Mouse (Mus musculus) kidney, postnatal 0 days (tissue): ENCODE measurements around the gene Sfi1. TPM values are rescaled to one million over a fixed set of nuclear protein-coding genes. Genes with fewer than 3 reads are reported as not detected.

Experiments
- ATAC-seq: fragments of 200-750 bp; cut with Nextera tagmentation; replicated peaks from 2 replicates; pipeline ENCODE4 v1.8.0; 2017; ENCODE audit warnings: low read depth, moderate number of reproducible peaks, moderate TSS enrichment, moderate library complexity; ENCODE audit not compliant: low FRiP score
- DNase-seq: peaks from one replicate; pipeline ENCODE4 v3.0.0-alpha.2; 2016; ENCODE audit warnings: low spot score
- H3K27ac ChIP-seq: fragments of 300-500 bp; sonication (generic); 2 replicates; pipeline ENCODE4 v1.5.1; 2014; ENCODE audit warnings: mild to moderate bottlenecking
- H3K27me3 ChIP-seq: fragments of 300-500 bp; sonication (generic); 2 replicates; pipeline ENCODE4 v1.6.1; 2014; ENCODE audit warnings: low read length, mixed read lengths; ENCODE audit not compliant: insufficient read depth
- H3K36me3 ChIP-seq: fragments of 300-500 bp; sonication (generic); 2 replicates; pipeline ENCODE4 v1.6.1; 2014; ENCODE audit warnings: low read length, mixed read lengths; ENCODE audit not compliant: insufficient read depth
- H3K4me1 ChIP-seq: fragments of 300-500 bp; sonication (generic); replicated peaks from 2 replicates; pipeline ENCODE4 v1.6.1; 2014; ENCODE audit warnings: antibody characterized with exemption, low read length, mixed read lengths; ENCODE audit not compliant: insufficient read depth
- H3K4me2 ChIP-seq: fragments of 300-500 bp; sonication (generic); 2 replicates; pipeline ENCODE4 v1.6.1; 2014; ENCODE audit warnings: mild to moderate bottlenecking, low read length, moderate library complexity, mixed read lengths
- H3K4me3 ChIP-seq: fragments of 300-500 bp; sonication (generic); replicated peaks from 2 replicates; pipeline ENCODE4 v1.5.1; 2014; ENCODE audit warnings: low read depth, low read length
- H3K9ac ChIP-seq: fragments of 300-500 bp; sonication (generic); 2 replicates; pipeline ENCODE4 v1.6.1; 2014; ENCODE audit warnings: low read depth, low read length
- H3K9me3 ChIP-seq: fragments of 300-500 bp; sonication (generic); replicated peaks from 2 replicates; pipeline ENCODE4 v1.6.1; 2016; ENCODE audit warnings: low read length, inconsistent platforms, mixed read lengths
- CTCF ChIP-seq: IDR thresholded peaks from 2 replicates; pipeline ENCODE4 v1.5.1; 2016; ENCODE audit warnings: antibody characterized with exemption, low read depth, mild to moderate bottlenecking, moderate library complexity
- WGBS: fragments of 180-500 bp; shearing (Covaris S2); extraction: QIAGEN DNeasy Blood & Tissue Kit; methylation state at CpG from one replicate; pipeline ENCODE4 v1.1.7; 2014; 5-methylcytosine and 5-hydroxymethylcytosine counted together
- polyA plus RNA-seq: library from polyadenylated mRNA; unstranded; fragments of >200 nt; fragmentation: Nextera tagmentation; extraction: Ambion mirVana; gene quantifications from 2 replicates; pipeline ENCODE4 v1.2.1, GENCODE M21; 2015

The Sfi1 gene
- polyA plus RNA-seq, result 7.4 and 8.4 TPM in 2 replicates

DNA sequence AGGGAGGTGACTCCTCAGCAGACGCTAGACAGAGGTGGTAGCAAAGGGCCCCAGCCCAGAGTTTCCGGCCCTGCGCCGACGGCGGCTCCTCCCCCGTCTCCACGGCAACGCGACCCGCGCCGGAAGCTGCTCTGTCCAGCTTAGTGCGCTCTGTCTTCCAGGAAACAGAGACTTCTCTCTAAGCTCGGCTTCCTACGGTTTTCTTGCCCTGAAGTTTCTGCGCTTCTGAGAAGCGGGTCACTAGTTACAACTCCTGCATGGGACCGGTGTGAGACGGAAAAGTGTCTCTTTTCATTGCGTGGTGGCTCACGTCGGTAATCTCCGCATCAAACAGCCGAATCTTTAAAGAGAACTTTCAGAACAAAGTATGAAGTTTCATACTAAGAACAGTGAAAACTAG is at the start of gene Sfi1:
Gene Sfi1, minus strand, starts transcription at position 101 of the 400 bp plus-strand sequence.
- Histone ChIP-seq H3K4me2 (no peak within 1 kb of the TSS), H3K4me3 (no peak within 1 kb of the TSS), H3K27me3 (no peaks in the 10 kb centered on the region), H3K36me3 (no peaks in the 10 kb centered on the region), H3K9me3 (no peaks in the 10 kb centered on the region), H3K4me1 (no peaks in the 10 kb centered on the region), H3K9ac (no peak within 1 kb of the TSS), H3K27ac (no peak within 1 kb of the TSS)
- no peak for TF ChIP-seq CTCF
- no peak for DNase-seq
- 88% methylated on average over 25 of the region's 25 CpGs for WGBS
- ATAC-seq, result no peak

GRCm38 (mm10) chr11:3242395-3242794 is 49.1 kb upstream of the Sfi1 start:
- no peak for ATAC-seq
- no peak overlapping the region for H3K27ac ChIP-seq
- H3K9ac ChIP-seq, result no peak overlapping the region
- H3K27me3 ChIP-seq, result no peaks in the 10 kb centered on the region
- H3K4me3 ChIP-seq, result no peak overlapping the region
- TF ChIP-seq CTCF, result no peak
- no peak overlapping the region for H3K4me2 ChIP-seq
- no peaks in the 10 kb centered on the region for H3K9me3 ChIP-seq
- DNase-seq, result no peak
- no peaks in the 10 kb centered on the region for H3K4me1 ChIP-seq
- 95% methylated on average over 7 of the region's 7 CpGs for WGBS
- peaks cover 55% of the 10 kb centered on the region for H3K36me3 ChIP-seq

GRCm38 (mm10) chr11:3235277-3235676 is 42.0 kb upstream of the Sfi1 start:
- H3K36me3 ChIP-seq, result peaks cover 52% of the 10 kb centered on the region
- ATAC-seq, result no peak
- TF ChIP-seq CTCF, result no peak

GRCm38 (mm10) chr11:3233704-3234103 is 40.4 kb upstream of the Sfi1 start:
- peaks cover 56% of the 10 kb centered on the region for H3K36me3 ChIP-seq
- H3K27me3 ChIP-seq, result no peaks in the 10 kb centered on the region
- WGBS, result 96% methylated on average over 4 of the region's 4 CpGs
- H3K27ac ChIP-seq, result no peak overlapping the region
- DNase-seq (no peak), ATAC-seq (no peak)
- no peak overlapping the region for H3K9ac ChIP-seq
- H3K9me3 ChIP-seq, result no peaks in the 10 kb centered on the region
- H3K4me2 ChIP-seq, result no peak overlapping the region
- H3K4me1 ChIP-seq, result no peaks in the 10 kb centered on the region
- no peak overlapping the region for H3K4me3 ChIP-seq
- no peak for TF ChIP-seq CTCF

More at GRCm38 (mm10) chr11:3235277-3235676, 42.0 kb upstream of the Sfi1 start:
- Histone ChIP-seq H3K9me3 (no peaks in the 10 kb centered on the region), H3K27ac (no peak overlapping the region), H3K4me2 (no peak overlapping the region), H3K9ac (no peak overlapping the region), H3K4me1 (no peaks in the 10 kb centered on the region), H3K4me3 (no peak overlapping the region), H3K27me3 (no peaks in the 10 kb centered on the region)
- 76% methylated on average over 5 of the region's 5 CpGs for WGBS
- no peak for DNase-seq

GRCm38 (mm10) chr11:3232248-3232647 is 39.0 kb upstream of the Sfi1 start:
- Histone ChIP-seq H3K4me1 (no peaks in the 10 kb centered on the region), H3K9ac (no peak overlapping the region), H3K4me2 (no peak overlapping the region), H3K4me3 (no peak overlapping the region), H3K9me3 (no peaks in the 10 kb centered on the region), H3K36me3 (peaks cover 51% of the 10 kb centered on the region), H3K27me3 (no peaks in the 10 kb centered on the region), H3K27ac (no peak overlapping the region)
- 90% methylated on average over 3 of the region's 3 CpGs for WGBS
- TF ChIP-seq CTCF, result no peak
- DNase-seq (no peak), ATAC-seq (no peak)

- TF ChIP-seq CTCF, result no peak
- DNase-seq (no peak), ATAC-seq (no peak)
- H3K9me3 ChIP-seq, result no peaks in the 10 kb centered on the region
- H3K4me3 ChIP-seq, result no peak overlapping the region
- no peak overlapping the region for H3K4me2 ChIP-seq
- WGBS, result 95% methylated on average over 3 of the region's 3 CpGs
- H3K27me3 ChIP-seq, result no peaks in the 10 kb centered on the region
- H3K27ac ChIP-seq, result no peak overlapping the region
- no peaks in the 10 kb centered on the region for H3K4me1 ChIP-seq
- peaks cover 52% of the 10 kb centered on the region for H3K36me3 ChIP-seq
- H3K9ac ChIP-seq, result no peak overlapping the region
These were observed 33.9 kb upstream of the Sfi1 start for GRCm38 (mm10) chr11:3227113-3227512.

GRCm38 (mm10) chr11:3223105-3223504 is 29.8 kb upstream of the Sfi1 start:
- Histone ChIP-seq H3K4me3 (no peak overlapping the region), H3K27ac (no peak overlapping the region), H3K36me3 (peaks cover 47% of the 10 kb centered on the region), H3K9me3 (no peaks in the 10 kb centered on the region), H3K27me3 (no peaks in the 10 kb centered on the region), H3K9ac (no peak overlapping the region), H3K4me2 (no peak overlapping the region), H3K4me1 (no peaks in the 10 kb centered on the region)
- no peak for ATAC-seq
- WGBS, result 65% methylated on average over 5 of the region's 5 CpGs
- TF ChIP-seq CTCF, result peak; percentile 26; the same call in 1 of the 2 replicates
- DNase-seq, result no peak
